Mouse (Mus musculus): ENCODE results near the gene Ssh1.

Gene Ssh1

GRCm38 (mm10) chr5:113992339-113992831, 1.3 kb downstream of the Ssh1 start:
- DNase-seq, result peak; percentile 75

DNA sequence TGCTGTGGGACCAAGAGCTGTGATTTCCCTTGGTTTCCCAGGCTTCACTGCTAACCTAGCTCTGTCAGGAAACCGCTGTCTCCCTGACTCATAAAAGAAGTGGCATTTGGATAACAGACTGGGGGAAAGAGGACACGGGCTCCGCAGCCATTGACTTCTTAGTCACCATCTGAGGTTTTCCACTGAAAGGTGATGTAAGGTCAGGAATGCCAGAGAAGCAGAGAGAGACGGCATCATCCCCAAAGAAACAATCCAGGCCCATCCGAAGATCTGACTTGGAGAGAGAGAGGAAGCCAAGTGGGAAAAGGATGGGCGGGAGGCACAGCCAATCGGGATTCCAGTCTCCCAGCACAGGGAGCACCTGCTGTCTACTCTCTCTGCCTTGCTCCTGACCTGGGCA, 2.6 kb downstream of the Ssh1 start:
- no peak for DNase-seq

DNA sequence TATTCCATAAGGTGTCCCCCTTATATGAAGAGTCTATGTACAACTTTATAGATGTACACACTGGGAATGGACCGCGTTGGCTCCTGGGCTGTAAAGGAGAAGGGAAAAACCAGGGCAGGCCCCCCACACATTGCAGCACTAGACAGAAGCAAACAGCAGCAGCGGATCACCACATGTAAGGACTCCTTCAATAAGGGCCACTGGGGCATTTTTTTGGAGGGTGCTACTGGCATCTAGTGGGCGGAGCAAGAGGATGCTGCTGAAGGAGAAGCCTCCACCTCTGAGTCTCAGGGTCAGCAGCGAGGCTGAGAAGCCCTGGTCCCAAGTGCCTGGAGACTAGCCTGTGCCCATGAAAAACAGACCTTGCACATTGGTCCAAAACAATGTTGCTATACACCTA, 3.1 kb downstream of the Ssh1 start:
- no peak for DNase-seq

DNA sequence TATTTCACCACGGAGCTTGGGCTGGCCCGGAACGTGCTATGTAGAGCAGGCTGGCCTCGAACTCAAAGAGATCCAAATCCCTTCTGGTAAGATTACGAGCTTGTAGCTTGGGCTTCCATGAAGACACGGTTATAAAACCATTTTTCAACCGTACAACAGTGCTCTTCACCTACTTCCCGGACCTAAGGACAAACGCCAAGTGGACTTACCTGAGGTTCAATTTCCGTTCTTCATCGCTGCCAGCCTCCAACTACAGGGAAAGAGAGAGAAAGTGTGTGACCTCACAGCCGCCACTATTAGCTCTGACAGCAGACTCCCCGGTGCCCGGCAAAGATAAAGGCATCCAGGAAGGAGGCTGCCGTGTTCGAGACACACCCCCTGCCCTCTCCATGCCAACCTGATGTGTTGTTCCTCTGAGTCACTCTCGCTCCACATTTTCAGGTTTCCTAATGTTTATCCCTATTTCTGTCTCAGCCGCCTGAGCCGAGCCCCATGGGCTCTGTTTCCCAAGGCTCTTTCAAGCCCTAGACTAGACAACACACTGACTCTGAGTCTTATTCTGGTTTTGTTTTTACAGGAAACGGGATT, 4.2 kb downstream of the Ssh1 start:
- DNase-seq, result no peak

DNA sequence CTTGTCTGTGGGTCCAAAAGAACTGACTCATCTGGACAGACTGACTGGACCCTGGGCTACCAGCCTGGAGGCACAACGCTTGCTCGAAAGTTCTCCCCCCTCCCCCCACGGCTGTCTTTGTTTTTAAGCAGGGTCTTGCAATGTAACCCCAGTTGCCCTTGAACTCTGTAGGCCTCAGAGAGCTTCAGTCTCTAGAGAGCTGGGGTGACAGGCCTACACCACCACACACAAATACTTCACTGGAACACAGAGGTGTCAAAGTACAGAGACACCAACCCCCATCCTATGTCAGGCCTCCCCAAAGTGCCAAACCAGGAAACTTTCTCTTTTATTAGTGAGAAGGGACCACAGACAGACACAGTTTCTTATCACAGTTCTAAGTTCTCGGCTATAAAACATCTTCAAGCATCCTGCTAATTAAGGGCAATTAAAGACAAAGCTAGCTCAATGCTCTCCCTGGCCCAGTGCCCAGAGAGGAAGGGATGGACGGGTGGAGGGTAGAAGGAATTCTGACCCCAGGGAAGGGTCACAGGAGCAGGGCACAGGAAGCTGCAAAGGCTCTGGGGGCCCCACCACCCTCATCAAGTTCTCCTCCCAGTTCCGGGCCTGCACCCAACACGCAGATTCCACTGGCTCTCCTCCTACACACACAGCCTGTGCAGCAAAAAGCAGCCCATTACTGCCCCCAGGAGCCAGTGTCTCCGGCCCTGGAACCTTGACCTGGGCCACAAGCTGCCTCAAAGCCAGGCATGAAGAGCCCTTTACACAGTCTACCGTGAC, 7.3 kb downstream of the Ssh1 start:
- DNase-seq, result no peak

DNA sequence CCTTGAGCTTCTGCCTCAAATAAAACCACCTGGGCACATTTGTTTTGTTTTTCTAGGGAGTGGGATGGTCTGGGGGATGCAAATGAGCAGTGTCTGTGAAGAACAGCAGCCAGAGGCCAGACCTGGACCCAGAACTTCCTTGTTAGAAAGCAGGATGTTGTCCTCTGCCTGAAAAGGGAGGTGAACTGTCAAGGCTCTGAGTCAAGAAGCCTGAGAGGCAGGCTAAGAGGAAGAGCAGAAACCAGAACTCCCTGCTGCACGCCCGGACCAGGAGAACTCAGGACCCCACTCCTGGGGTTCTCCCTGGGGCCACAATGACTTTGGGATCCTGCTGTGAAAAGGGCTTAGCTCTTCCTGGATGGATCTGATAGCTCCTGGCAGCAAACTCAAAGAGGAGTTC, 8.0 kb downstream of the Ssh1 start:
- no peak for DNase-seq

DNA sequence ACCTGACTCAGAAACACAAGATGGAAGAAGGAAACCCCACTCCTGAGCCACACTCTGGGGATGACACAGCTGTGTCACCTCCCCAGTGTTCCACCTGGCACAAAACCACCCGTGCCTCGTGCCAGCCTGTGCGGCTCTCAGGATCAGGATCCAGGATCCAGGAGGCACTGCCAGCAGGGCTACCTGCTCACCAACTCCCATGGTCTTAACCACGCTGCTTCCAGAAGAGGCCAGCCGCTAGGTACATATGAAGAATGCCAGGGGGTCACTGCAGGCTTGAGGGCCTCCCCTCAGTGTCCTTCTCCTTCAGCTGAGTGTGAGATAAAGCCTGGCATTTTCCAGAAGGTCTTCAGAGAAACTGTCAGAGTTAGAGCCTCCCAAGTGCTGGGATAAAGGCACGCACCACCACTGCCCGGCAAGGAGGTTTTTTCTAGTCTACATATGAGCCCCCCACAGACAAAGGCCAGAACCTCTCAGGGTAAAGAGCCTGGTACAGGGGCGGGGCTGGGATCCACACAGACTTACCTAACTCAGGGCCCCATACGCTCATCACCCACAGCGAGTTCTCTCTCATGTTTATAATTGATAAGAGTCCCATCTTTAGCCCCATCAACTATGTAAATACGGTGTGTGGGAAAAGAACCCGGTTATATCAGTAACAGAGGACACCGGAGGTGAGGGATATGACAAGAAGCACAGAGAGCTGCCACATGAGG, 9.5 kb downstream of the Ssh1 start:
- no peak for DNase-seq

- DNase-seq, result no peak
Observed at GRCm38 (mm10) chr5:113983541-113983940, 10.2 kb downstream of the Ssh1 start.

GRCm38 (mm10) chr5:113981843-113982242, 11.9 kb downstream of the Ssh1 start:
- no peak for DNase-seq

GRCm38 (mm10) chr5:113981171-113981570, 12.5 kb downstream of the Ssh1 start:
- no peak for DNase-seq

GRCm38 (mm10) chr5:113980511-113980910, 13.2 kb downstream of the Ssh1 start:
- DNase-seq, result no peak

DNA sequence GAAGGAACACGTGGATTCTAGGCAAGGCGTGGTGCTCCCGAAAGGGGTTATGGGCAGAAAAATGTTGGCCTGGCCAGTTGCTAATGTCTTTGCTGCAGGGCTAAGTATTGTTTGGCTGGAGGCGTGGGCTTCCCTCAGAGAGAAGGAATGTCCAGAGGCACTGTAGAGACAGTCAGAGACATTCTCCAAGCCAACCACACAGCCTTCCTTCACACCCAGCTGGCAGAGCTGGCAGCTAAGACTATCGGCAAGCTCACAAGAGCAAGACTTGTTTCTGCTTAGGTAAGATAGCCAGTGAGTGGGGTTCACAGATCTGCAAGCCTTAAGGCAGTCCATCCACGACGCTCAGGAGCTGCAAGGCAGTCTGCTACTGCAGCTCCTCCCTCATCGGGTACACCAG, 16.4 kb downstream of the Ssh1 start:
- no peak for DNase-seq

GRCm38 (mm10) chr5:113976597-113976996, 17.1 kb downstream of the Ssh1 start:
- DNase-seq, result no peak

DNA sequence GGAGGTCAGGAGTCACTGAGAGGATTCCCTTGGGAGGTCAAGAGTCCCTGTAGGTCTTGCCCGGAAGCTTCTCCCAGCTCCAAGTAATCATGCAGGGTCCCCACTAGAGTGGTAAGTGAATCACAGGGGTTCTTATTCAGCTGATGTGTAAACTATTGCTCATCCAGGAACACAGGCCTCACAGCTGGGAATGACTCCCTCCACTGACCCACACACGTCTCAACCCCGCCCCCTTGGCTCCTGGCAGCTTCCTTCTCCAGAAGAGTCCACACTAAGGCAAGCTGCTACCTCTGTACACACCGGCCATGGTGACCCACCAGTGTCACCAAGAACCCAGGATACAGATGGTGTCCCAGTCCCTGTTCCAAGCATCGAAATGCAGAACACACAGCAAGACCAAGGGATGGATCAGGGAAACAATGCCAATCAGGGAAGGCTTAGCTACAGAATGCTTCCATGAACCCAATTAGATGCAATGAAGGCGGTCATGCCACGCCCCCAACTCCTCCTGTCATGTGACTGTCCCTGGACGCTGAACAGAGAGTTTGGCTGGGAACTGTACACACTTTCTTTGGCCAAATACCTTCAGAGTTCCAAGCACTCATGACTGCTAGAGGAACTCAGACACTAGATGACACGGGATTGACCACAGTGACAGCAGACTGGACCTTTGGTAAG, 18.0 kb downstream of the Ssh1 start:
- no peak for DNase-seq

DNA sequence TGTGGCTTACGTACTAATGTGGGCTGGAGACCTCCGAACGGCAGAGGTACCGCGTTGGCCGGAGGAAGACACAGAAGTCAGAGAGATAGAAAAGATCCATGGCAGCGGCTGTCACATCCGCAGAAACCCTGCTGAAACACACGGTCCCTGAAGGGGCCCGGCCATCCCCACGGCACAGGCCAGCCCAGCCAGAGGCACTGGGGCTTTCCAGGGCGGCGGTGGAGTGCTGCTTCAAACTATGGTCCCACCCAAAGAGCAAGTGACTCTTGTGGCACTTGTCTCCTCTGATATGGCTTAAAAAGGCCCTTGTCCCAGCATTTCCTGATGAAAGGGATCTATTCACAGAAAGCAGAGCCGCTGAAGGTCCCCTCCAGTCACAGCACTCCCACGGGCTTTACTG, 19.1 kb downstream of the Ssh1 start:
- no peak for DNase-seq

DNA sequence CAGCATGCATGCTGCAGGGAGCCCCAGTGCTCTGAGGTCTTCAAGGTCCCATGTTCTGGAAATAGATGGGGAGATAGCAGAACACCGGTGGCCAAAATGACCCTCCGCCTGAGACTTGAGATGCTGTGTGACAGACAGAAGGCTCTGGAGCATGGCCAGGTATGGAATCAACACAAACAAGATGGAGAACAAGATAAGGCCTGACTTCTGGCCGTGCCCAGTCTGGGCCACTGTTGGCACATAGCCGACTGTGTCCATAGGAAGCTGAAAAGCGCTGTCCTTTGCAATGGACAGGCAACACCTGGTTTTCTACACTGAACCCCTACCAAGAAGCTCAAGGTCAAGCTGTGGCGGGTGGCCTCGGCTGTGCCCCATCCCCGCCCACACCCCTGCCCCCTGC, 19.9 kb downstream of the Ssh1 start:
- no peak for DNase-seq

DNA sequence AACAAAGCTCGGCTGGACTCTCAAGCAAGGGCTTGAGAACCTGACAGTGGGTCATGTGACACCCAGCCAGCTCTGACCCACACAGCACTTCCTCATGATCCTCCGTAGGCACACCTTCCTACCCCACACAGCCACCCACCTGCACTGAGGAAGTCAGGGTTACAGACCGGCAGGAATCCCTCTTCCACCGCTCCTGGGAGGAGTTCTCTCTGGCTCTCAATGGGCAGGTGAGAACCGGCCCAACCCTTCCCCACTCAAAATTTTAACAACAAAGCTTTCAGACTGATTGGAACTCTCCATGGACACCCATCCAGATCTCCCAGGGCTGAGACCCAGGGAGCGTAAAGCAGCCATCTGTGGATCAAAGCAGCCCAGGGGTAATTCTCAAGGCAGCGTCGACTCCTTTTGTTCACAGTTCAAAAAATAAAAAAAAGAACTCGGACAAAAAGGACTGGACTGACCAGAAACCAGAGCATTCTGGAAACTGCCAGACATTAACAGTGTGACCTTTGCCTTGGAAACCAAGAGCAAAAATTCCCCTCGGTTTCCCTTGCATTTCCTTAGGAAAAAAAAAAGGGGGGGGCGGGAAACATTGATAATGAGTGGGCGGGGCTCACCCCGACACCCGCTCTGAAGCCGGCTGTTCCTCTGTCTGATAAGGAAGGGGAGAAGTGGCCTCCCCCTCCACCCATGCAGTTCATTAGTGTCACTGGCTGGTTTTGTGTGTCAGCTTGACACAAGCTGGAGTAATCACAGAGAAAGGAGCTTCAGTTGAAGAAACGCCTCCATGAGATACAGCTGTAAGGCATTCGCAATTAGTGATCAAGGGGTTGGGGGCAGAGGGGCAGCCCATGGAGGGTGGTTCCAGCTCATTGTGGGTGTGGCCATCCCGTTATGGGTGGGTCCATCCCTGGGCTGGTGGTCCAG, 20.8 kb downstream of the Ssh1 start:
- DNase-seq, result no peak

DNA sequence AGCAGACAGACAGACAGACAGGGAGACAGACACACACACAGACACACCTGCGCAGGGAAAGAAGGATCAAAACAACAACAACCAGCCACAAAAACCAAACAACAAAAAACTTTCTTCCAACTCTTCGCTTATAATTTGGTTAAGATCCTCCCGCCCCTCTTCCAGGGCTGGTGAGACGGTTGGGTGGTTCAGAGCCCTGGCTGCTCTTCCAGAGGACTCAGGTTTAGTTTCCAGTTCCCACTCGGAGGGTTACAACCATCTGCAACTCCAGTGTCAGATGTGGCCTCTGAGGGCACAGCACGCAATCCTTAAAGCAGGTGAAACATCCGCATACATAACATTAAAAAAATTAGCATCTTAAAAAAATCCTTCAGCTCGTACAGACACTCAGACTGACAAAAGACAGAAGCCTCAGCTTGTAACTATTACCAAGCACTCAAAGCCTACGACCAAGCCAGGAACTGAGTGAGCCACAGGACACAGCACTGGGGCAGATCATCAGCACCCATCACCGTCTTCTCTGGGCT, 22.2 kb downstream of the Ssh1 start:
- no peak for DNase-seq

DNA sequence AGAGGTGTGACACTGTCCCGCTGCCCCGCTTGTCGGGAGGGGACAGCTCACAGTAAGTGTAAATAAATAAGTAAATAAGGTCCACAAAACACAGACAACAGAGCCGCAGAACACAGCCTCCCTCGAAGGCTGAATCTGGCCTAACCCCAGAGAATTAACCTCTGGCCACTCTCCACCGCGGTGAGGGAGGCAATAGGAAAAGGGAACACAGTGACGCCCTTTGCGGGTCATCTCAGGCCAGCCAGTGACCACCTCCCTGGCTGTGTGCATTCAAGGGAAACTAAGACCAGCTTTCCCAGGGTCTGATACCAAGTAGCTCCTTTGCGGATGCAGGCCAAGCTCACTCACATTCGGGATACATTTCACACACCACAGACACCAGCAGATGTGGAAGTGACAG, 25.3 kb downstream of the Ssh1 start:
- DNase-seq, result no peak

- no peak for DNase-seq
Observed at GRCm38 (mm10) chr5:113966452-113967150, 27.1 kb downstream of the Ssh1 start.

DNA sequence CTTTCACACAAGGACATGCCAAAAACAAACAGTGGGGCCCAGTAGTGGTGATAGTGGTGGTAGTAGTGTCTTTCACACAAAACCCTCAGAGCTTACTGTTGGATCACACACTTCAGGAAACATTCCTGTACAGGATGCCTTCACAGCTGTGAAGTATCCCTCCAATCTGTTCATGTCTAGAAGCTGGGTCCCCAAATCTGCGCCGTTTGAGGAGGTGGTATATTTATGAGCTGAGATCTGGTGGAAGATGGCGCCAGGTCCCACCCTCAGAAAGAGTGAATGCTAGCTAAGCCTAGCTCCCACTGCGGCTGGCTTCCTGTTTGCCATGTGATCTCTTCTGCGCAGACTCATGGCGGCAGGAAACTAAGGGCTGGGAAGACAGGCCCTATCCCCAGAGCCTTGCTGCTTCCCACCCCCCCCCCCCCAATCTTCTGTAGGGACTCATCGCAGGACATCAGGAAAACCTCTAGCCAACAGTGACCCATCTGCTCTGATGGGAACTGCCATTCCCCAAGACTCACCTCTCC, 28.0 kb downstream of the Ssh1 start:
- no peak for DNase-seq
